Mouse (Mus musculus) embryonic fibroblast, embryonic 13.5 days (primary cell): ENCODE measurements around the gene Kansl1l.

ENCODE experiments used
- CTCF ChIP-seq: IDR thresholded peaks from 2 replicates; pipeline ENCODE4 v1.5.1; 2011; ENCODE audit warnings: mild to moderate bottlenecking, control low read depth, low read length, moderate library complexity, borderline replicate concordance; ENCODE audit not compliant: insufficient read depth
- POLR2A ChIP-seq: IDR thresholded peaks from 2 replicates; pipeline ENCODE4 v1.6.1; 2011; ENCODE audit warnings: low read depth, mild to moderate bottlenecking, control low read depth, low read length, moderate library complexity

DNA sequence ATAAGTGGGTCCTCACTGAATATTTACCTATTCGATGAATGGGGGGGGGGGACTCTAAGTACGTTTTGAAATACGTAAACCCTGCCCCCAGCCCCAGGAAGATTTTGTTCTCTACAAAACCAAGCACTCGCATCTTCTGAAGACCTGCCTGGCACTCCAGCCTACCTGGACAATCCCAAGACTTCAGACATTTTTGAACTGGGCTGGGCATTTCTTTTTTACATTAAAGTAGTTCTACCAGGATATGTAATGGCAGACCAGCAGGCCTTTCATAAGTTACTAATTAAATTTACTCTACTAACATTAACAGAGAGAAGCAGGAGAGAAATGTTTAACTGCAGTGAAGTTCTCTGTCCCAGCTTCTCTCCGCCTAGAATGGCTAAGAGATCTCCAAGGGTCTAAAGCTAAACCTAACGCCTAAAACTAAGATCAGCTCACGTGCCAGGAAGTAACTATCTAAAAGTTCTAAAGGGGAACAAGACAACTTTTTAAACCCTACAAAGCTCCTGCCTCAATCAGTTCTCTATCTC, 15.3 kb upstream of the Kansl1l start:
- no peak for TF ChIP-seq POLR2A
- TF ChIP-seq CTCF = no peak
